Mouse (Mus musculus) left cerebral cortex, adult 6 months (tissue): ENCODE data around the gene Kcnk2. TPM values are rescaled to one million over a fixed set of nuclear protein-coding genes. Genes with fewer than 3 reads are reported as not detected.

Experiments used
- long read RNA-seq, 2 experiments: library from polyadenylated mRNA; unstranded; transcript quantifications; one replicate each; pipeline ENCODE4 v2.0.0; 2019 to 2020
- polyA plus RNA-seq: library from polyadenylated mRNA; unstranded; fragments of <200 nt; fragmentation: Nextera tagmentation; gene quantifications from 2 replicates; pipeline ENCODE4 v1.2.3, GENCODE M21; 2021

Kcnk2 gene
- 10.0 and 15.3 TPM in 2 replicates for polyA plus RNA-seq
- long read RNA-seq, experiment 1, transcript Kcnk2-206 (7 exons, 1,548 nt), result minor isoform, 25 of 121 reads
- long read RNA-seq, experiment 1, transcript Kcnk2-201 (7 exons, 3,297 nt), result major isoform, 29 of 121 reads
- long read RNA-seq, experiment 1, transcript Kcnk2-205 (7 exons, 1,642 nt), result minor isoform, 6 of 121 reads
- long read RNA-seq, experiment 1, partial matches to known transcripts, result 25 of 121 reads
- long read RNA-seq, experiment 1, other reads (novel, unspliced or antisense), result 33 of 121 reads
- long read RNA-seq, experiment 2, partial matches to known transcripts, result 4 of 24 reads
- long read RNA-seq, experiment 2, other reads (novel, unspliced or antisense), result 19 of 24 reads

DNA sequence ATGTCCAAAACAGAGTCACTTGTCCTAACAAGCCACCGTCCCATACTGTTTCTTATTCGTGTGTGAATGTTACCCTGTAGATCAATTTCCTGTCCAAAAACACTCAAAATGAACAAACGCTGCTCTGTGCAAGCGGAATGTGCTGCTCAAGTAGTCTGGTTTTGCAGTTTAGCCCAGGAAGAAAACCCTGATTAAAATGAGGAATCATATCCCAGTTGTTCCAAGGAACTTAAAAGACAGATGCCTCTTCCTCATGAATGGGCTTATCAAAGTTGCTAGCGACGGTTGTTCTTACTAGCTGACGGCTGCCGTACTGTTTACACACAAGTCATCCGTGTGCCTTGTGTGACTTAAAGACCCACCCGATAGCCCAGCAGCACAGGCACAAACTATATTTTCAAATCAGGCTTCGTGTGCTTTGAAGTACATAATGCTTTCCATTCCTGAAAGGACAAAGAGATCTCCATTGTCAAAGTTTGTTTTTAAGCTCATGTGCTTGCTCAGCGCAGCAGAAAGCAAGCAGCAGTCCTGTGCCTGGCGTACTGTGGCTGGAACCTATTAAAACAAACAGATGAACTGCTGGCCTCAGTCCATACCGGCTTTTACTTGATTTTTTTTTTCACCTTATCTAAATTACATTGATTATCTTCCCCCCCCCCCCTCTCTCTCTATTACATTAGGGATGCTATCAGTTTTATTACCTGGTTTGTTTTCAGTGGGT is at the start of gene Kcnk2:
Gene Kcnk2 (minus strand): TSS at position 51 of the 721 bp plus-strand sequence.

